Mouse (Mus musculus): ENCODE data around the gene C130074G19Rik.

C130074G19Rik gene

GRCm38 (mm10) chr1:184873910-184874309, 9.1 kb downstream of the C130074G19Rik start:
- DNase-seq (ENCODE audit: extremely low read depth, low read depth), result no peak

- no peak for DNase-seq (ENCODE audit: extremely low read depth, low read depth)
These were observed 10.8 kb downstream of the C130074G19Rik start for GRCm38 (mm10) chr1:184872069-184872819.

GRCm38 (mm10) chr1:184871506-184871905, 11.5 kb downstream of the C130074G19Rik start:
- DNase-seq (ENCODE audit: extremely low read depth, low read depth), result no peak

GRCm38 (mm10) chr1:184870646-184871385, 12.2 kb downstream of the C130074G19Rik start:
- DNase-seq (ENCODE audit: extremely low read depth, low read depth), result no peak

- no peak for DNase-seq (ENCODE audit: extremely low read depth, low read depth)
These were observed 13.0 kb downstream of the C130074G19Rik start for GRCm38 (mm10) chr1:184869939-184870565.

- DNase-seq (ENCODE audit: extremely low read depth, low read depth), result no peak
These were observed 15.3 kb downstream of the C130074G19Rik start for GRCm38 (mm10) chr1:184867640-184868120.

GRCm38 (mm10) chr1:184864381-184864801, 18.6 kb downstream of the C130074G19Rik start:
- no peak for DNase-seq (ENCODE audit: extremely low read depth, low read depth)

GRCm38 (mm10) chr1:184862636-184863035, 20.4 kb downstream of the C130074G19Rik start:
- DNase-seq (ENCODE audit: extremely low read depth, low read depth), result no peak

- no peak for DNase-seq (ENCODE audit: extremely low read depth, low read depth)
These were observed 21.5 kb downstream of the C130074G19Rik start for GRCm38 (mm10) chr1:184861551-184861950.

- no peak for DNase-seq (ENCODE audit: extremely low read depth, low read depth)
These were observed 22.7 kb downstream of the C130074G19Rik start for GRCm38 (mm10) chr1:184860276-184860675.

- DNase-seq (ENCODE audit: extremely low read depth, low read depth), result no peak
These were observed 24.8 kb downstream of the C130074G19Rik start for GRCm38 (mm10) chr1:184858253-184858652.

- no peak for DNase-seq (ENCODE audit: extremely low read depth, low read depth)
These were observed 25.8 kb downstream of the C130074G19Rik start for GRCm38 (mm10) chr1:184857216-184857615.

- DNase-seq (ENCODE audit: extremely low read depth, low read depth), result no peak
These were observed 29.1 kb downstream of the C130074G19Rik start for GRCm38 (mm10) chr1:184853922-184854321.

GRCm38 (mm10) chr1:184853339-184853738, 29.7 kb downstream of the C130074G19Rik start:
- DNase-seq (ENCODE audit: extremely low read depth, low read depth), result no peak

- DNase-seq (ENCODE audit: extremely low read depth, low read depth), result no peak
These were observed 31.0 kb downstream of the C130074G19Rik start for GRCm38 (mm10) chr1:184851741-184852618.

GRCm38 (mm10) chr1:184851166-184851565, 31.9 kb downstream of the C130074G19Rik start:
- no peak for DNase-seq (ENCODE audit: extremely low read depth, low read depth)

- peak; percentile 28 for DNase-seq (ENCODE audit: extremely low read depth, low read depth)
These were observed 36.0 kb downstream of the C130074G19Rik start for GRCm38 (mm10) chr1:184846973-184847372.

- peak; percentile 43 for DNase-seq (ENCODE audit: extremely low read depth, low read depth)
These were observed 36.8 kb downstream of the C130074G19Rik start, which contains the start of gene Marc2 for GRCm38 (mm10) chr1:184846092-184846750. TSS of gene Marc2 (minus strand) at chr1:184846451.

- DNase-seq (ENCODE audit: extremely low read depth, low read depth), result peak; percentile 78
These were observed 37.6 kb downstream of the C130074G19Rik start for GRCm38 (mm10) chr1:184845111-184846071.

All from MEL-GATA-1-ER (cell line).